Mouse (Mus musculus) heart, postnatal 0 days (tissue): Measurements from ENCODE around the gene Gm9999. TPM values are rescaled to one million over a fixed set of nuclear protein-coding genes. Genes with fewer than 3 reads are reported as not detected.
A peak's percentile ranks its signal among the peaks of the same experiment; 100 is the strongest.

Experiments
- ATAC-seq: fragments of 200-750 bp; cut with Nextera tagmentation; 2 replicates; pipeline ENCODE4 v1.8.0; 2017; ENCODE audit warnings: low read depth, moderate number of reproducible peaks, moderate library complexity; ENCODE audit not compliant: insufficient read depth
- DNase-seq: peaks from one replicate; pipeline ENCODE4 v3.0.0-alpha.2; 2016; ENCODE audit warnings: low spot score
- H3K27ac ChIP-seq: fragments of 300-500 bp; sonication (generic); 2 replicates; pipeline ENCODE4 v1.5.1; 2014; ENCODE audit warnings: low read depth, mild to moderate bottlenecking
- H3K27me3 ChIP-seq: fragments of 300-500 bp; sonication (generic); 2 replicates; pipeline ENCODE4 v1.6.1; 2014; ENCODE audit warnings: low read length, mixed read lengths; ENCODE audit not compliant: control insufficient read depth, insufficient read depth
- H3K36me3 ChIP-seq: fragments of 300-500 bp; sonication (generic); replicated peaks from 2 replicates; pipeline ENCODE4 v1.6.1; 2014; ENCODE audit warnings: low read length, mixed read lengths; ENCODE audit not compliant: control insufficient read depth, insufficient read depth
- H3K4me1 ChIP-seq: fragments of 300-500 bp; sonication (generic); 2 replicates; pipeline ENCODE4 v1.6.1; 2014; ENCODE audit warnings: antibody characterized with exemption; ENCODE audit not compliant: control insufficient read depth, insufficient read depth
- H3K4me2 ChIP-seq: fragments of 300-500 bp; sonication (generic); 2 replicates; pipeline ENCODE4 v1.6.1; 2014; ENCODE audit warnings: low read depth, mild to moderate bottlenecking, low read length, moderate library complexity
- H3K4me3 ChIP-seq: fragments of 300-500 bp; sonication (generic); 2 replicates; pipeline ENCODE4 v1.5.1; 2014; ENCODE audit warnings: low read depth, low read length
- H3K9ac ChIP-seq: fragments of 300-500 bp; sonication (generic); replicated peaks from 2 replicates; pipeline ENCODE4 v1.6.1; 2014; ENCODE audit warnings: low read depth, low read length, mixed read lengths
- H3K9me3 ChIP-seq: fragments of 300-500 bp; sonication (generic); replicated peaks from 2 replicates; pipeline ENCODE4 v1.6.1; 2016; ENCODE audit warnings: low read length; ENCODE audit not compliant: control insufficient read depth
- CTCF ChIP-seq: IDR thresholded peaks from 2 replicates; pipeline ENCODE4 v1.5.1; 2016; ENCODE audit warnings: antibody characterized with exemption, control low read depth, low read depth
- EP300 ChIP-seq: IDR thresholded peaks from 2 replicates; pipeline ENCODE4 v1.6.1; 2016; ENCODE audit warnings: antibody characterized with exemption, low read depth
- WGBS: fragments of 180-500 bp; shearing (Covaris S2); extraction: QIAGEN DNeasy Blood & Tissue Kit; methylation state at CpG from one replicate; pipeline ENCODE4 v1.1.7; 2014; 5-methylcytosine and 5-hydroxymethylcytosine counted together
- polyA plus RNA-seq: library from polyadenylated mRNA; unstranded; fragments of >200 nt; fragmentation: Nextera tagmentation; extraction: Ambion mirVana; gene quantifications from 2 replicates; pipeline ENCODE4 v1.2.1, GENCODE M21; 2015
- total RNA-seq: library from RNA; depleted of rRNA; stranded (reverse); fragments of >200 nt; gene quantifications from 2 replicates; pipeline ENCODE4 v1.2.3, GENCODE M21; 2014; ENCODE audit warnings: low replicate concordance

The Gm9999 gene
- total and polyA plus RNA-seq, 2 experiments from 2014 or later = not detected

DNA sequence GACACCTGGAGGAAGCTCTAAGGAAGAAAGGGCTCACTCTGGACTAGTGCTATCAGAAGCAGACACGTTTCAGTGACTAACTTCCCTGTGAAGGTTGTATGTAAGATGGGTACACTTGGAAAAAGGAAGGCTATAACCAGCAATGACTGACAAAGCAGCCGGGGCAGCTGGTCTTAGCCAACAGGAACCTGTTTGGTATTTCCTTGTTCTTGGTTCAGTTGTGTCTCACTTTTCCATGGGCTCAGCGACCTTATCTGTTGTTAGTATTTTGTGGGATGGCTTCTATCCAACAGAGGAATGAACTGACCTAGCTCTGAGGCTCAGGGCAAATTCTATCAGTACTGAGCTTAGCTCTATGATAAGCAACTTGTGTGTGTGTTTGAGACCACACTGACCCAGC is 22.4 kb upstream of the Gm9999 start:
- Histone ChIP-seq H3K4me3 (no peak overlapping the region), H3K9ac (no peak overlapping the region), H3K27me3 (no peaks in the 10 kb centered on the region), H3K4me2 (no peak overlapping the region), H3K27ac (0 out of 2 replicates have a peak overlapping the region, but pooled peaks have one; percentile 18), H3K9me3 (no peaks in the 10 kb centered on the region), H3K36me3 (no peaks in the 10 kb centered on the region), H3K4me1 (no peaks in the 10 kb centered on the region; the same call in 1 of the 2 replicates)
- no peak for DNase-seq
- 21% methylated on average over 3 of the region's 3 CpGs for WGBS
- TF ChIP-seq EP300 = no peak
- no peak for TF ChIP-seq CTCF
- ATAC-seq = no peak

- no peak overlapping the region for H3K9ac ChIP-seq
- TF ChIP-seq EP300 = no peak
- no peak for TF ChIP-seq CTCF
- ATAC-seq = no peak
- no peak for DNase-seq
- no peaks in the 10 kb centered on the region for H3K27me3 ChIP-seq
- H3K4me1 ChIP-seq = no peaks in the 10 kb centered on the region; the same call in 1 of the 2 replicates
- H3K9me3 ChIP-seq = no peaks in the 10 kb centered on the region
- peak overlapping the region; percentile 64; the same call in 1 of the 2 replicates for H3K27ac ChIP-seq
- no peaks in the 10 kb centered on the region for H3K36me3 ChIP-seq
- no peak overlapping the region for H3K4me2 ChIP-seq
- no peak overlapping the region for H3K4me3 ChIP-seq
These were observed 21.2 kb upstream of the Gm9999 start for GRCm38 (mm10) chr7:46962132-46962531.

DNA sequence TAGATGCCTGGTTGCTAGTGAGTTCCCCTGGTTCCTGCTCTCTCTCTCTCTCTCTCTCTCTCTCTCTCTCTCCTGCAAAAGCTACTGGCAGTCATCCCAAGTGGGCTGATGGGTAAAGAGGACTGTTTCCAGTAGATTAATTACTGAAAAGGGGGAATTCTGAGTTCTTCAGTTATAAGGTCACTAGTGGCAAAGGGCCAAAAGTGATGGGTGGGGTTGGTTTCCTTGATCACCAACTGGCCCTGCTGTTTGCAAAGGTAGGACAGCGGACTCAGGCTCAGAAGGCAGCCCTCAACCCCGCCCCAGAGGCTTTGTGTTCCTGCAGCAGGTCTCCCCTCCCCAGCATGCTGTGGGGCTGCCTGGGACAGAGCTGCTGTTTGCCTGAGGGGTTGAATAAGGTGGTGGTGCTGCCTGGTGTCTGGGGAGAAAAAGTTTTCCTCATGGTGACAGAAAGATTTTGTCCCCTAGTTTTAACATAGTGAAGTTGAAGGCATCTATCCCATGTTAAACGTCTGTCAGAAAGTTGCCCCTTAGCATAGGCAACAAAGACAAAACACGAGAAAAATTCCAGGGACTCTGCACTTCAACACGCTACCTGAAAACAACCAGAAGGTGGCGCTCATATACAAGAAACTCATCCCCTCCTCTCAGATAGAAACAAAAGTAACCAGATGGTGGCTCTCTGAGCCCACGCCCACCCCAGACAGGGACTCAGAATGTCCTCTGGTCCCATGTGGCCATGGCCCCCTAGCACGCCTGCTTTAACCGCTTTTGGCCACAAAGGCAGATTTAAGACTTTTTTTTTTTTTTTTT is 20.4 kb upstream of the Gm9999 start:
- no peaks in the 10 kb centered on the region for H3K27me3 ChIP-seq
- peak overlapping the region; percentile 28 for H3K9ac ChIP-seq
- H3K36me3 ChIP-seq = no peaks in the 10 kb centered on the region
- H3K27ac ChIP-seq = peak overlapping the region; percentile 64
- peak overlapping the region; percentile 35 for H3K4me2 ChIP-seq
- WGBS = 0% methylated on average over 9 of the region's 9 CpGs
- ATAC-seq (peak; percentile 76), DNase-seq (peak; percentile 89)
- H3K9me3 ChIP-seq = no peaks in the 10 kb centered on the region
- no peak overlapping the region for H3K4me3 ChIP-seq
- no peak for TF ChIP-seq EP300
- TF ChIP-seq CTCF = peak; percentile 89
- no peaks in the 10 kb centered on the region; the same call in 1 of the 2 replicates for H3K4me1 ChIP-seq

DNA sequence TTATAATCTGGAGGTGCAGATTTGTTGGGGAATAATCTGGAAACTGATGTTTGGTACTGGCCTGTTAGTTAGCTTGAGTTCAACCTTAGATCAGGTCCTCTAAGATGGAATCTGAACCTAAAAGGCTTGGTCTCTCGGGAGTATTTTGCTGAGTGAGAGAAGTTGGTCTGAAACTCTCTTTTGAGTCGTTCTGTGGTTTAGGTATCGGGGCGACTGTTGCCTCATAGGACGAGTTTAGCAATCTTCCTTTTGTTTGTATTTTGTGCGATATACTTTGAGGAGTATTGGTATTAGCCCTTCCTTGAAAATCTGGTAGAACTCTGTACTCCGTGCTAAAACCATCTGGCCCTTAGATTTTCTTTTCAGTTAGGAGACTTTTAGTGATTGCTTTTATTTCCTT is 19.3 kb upstream of the Gm9999 start:
- no peak overlapping the region for H3K4me2 ChIP-seq
- no peaks in the 10 kb centered on the region for H3K9me3 ChIP-seq
- H3K4me1 ChIP-seq = no peaks in the 10 kb centered on the region; the same call in 1 of the 2 replicates
- DNase-seq (no peak), ATAC-seq (no peak)
- TF ChIP-seq CTCF (no peak), EP300 (no peak)
- WGBS = 68% methylated on average over 7 of the region's 7 CpGs
- H3K9ac ChIP-seq = no peak overlapping the region
- H3K4me3 ChIP-seq = no peak overlapping the region
- no peaks in the 10 kb centered on the region for H3K36me3 ChIP-seq
- H3K27ac ChIP-seq = no peak overlapping the region
- H3K27me3 ChIP-seq = no peaks in the 10 kb centered on the region

GRCm38 (mm10) chr7:46969898-46970297 is 13.5 kb upstream of the Gm9999 start:
- Histone ChIP-seq H3K27me3 (no peaks in the 10 kb centered on the region), H3K36me3 (no peaks in the 10 kb centered on the region), H3K4me1 (no peaks in the 10 kb centered on the region), H3K4me3 (no peak overlapping the region), H3K9me3 (no peaks in the 10 kb centered on the region), H3K9ac (no peak overlapping the region), H3K4me2 (no peak overlapping the region), H3K27ac (no peak overlapping the region)
- DNase-seq (no peak), ATAC-seq (no peak)
- 79% methylated on average over 4 of the region's 4 CpGs for WGBS
- TF ChIP-seq EP300 = no peak
- TF ChIP-seq CTCF = no peak

GRCm38 (mm10) chr7:46974648-46975047 is 8.7 kb upstream of the Gm9999 start:
- no peak for ATAC-seq
- Histone ChIP-seq H3K36me3 (no peaks in the 10 kb centered on the region), H3K9ac (no peak overlapping the region), H3K27ac (no peak overlapping the region), H3K4me1 (no peaks in the 10 kb centered on the region), H3K4me2 (no peak overlapping the region), H3K4me3 (no peak overlapping the region), H3K27me3 (no peaks in the 10 kb centered on the region), H3K9me3 (no peaks in the 10 kb centered on the region)
- TF ChIP-seq EP300 (no peak), CTCF (no peak)
- DNase-seq = no peak
- WGBS = 88% methylated on average over 4 of the region's 4 CpGs
